Mouse (Mus musculus) heart, embryonic 14.5 days (tissue): ENCODE results near the gene Fgfr2. TPM values are rescaled to one million over a fixed set of nuclear protein-coding genes. Genes with fewer than 3 reads are reported as not detected.

Experiments used
- ATAC-seq: fragments of 200-750 bp; cut with Nextera tagmentation; 2 replicates; pipeline ENCODE4 v1.8.0; 2017; ENCODE audit warnings: low read depth, moderate TSS enrichment; ENCODE audit not compliant: insufficient number of reproducible peaks, insufficient read depth, low FRiP score
- H3K27ac ChIP-seq, 2 experiments: fragments of 200-500 bp in 1 of 2; fragments of 300-500 bp in 1 of 2; sonication (generic) in 1 of 2; replicated peaks in 1 of 2; 2 replicates each; pipeline ENCODE4 v1.5.1; 2012 to 2014; ENCODE audit warnings: low read depth in 2 of 2, low read length in 2 of 2, control low read depth in 1 of 2, mild to moderate bottlenecking in 1 of 2, mixed read lengths in 1 of 2; ENCODE audit not compliant: control insufficient read depth in 1 of 2, insufficient read depth in 1 of 2
- H3K27me3 ChIP-seq: fragments of 300-500 bp; sonication (generic); 2 replicates; pipeline ENCODE4 v1.6.1; 2014; ENCODE audit warnings: mild to moderate bottlenecking, low read length, control low read depth; ENCODE audit not compliant: control insufficient read depth, insufficient read depth
- H3K36me3 ChIP-seq: fragments of 300-500 bp; sonication (generic); 2 replicates; pipeline ENCODE4 v1.6.1; 2014; ENCODE audit warnings: mild to moderate bottlenecking, control low read depth, low read length, mixed read lengths; ENCODE audit not compliant: control insufficient read depth, insufficient read depth
- H3K4me1 ChIP-seq, 2 experiments: fragments of 200-500 bp in 1 of 2; fragments of 300-500 bp in 1 of 2; sonication (generic) in 1 of 2; 2 replicates each; pipeline ENCODE4 v1.6.1; 2012 to 2014; ENCODE audit warnings: low read length in 2 of 2, control low read depth in 1 of 2, mixed read lengths in 1 of 2; ENCODE audit not compliant: control insufficient read depth in 2 of 2, insufficient read depth in 2 of 2
- H3K4me2 ChIP-seq: fragments of 300-500 bp; sonication (generic); 2 replicates; pipeline ENCODE4 v1.6.1; 2014; ENCODE audit warnings: mild to moderate bottlenecking, low read length
- H3K4me3 ChIP-seq, 2 experiments: fragments of 200-500 bp in 1 of 2; fragments of 300-500 bp in 1 of 2; sonication (generic) in 1 of 2; 2 replicates each; pipeline ENCODE4 v1.5.1; 2012 to 2014; ENCODE audit warnings: low read length in 2 of 2, mild to moderate bottlenecking in 2 of 2, control low read depth in 1 of 2, low read depth in 1 of 2, moderate library complexity in 1 of 2; ENCODE audit not compliant: control insufficient read depth in 1 of 2, insufficient read depth in 1 of 2
- H3K9ac ChIP-seq: fragments of 300-500 bp; sonication (generic); 2 replicates; pipeline ENCODE4 v1.6.1; 2014; ENCODE audit warnings: mild to moderate bottlenecking, low read length
- H3K9me3 ChIP-seq: fragments of 300-500 bp; sonication (generic); 2 replicates; pipeline ENCODE4 v1.6.1; 2016; ENCODE audit warnings: low read length, control low read depth; ENCODE audit not compliant: control insufficient read depth
- WGBS: fragments of 180-500 bp; shearing (Covaris S2); extraction: QIAGEN DNeasy Blood & Tissue Kit; methylation state at CpG from one replicate; pipeline ENCODE4 v1.1.7; 2014; 5-methylcytosine and 5-hydroxymethylcytosine counted together
- polyA plus RNA-seq: library from polyadenylated mRNA; unstranded; fragments of >200 nt; fragmentation: Nextera tagmentation; extraction: Ambion mirVana; gene quantifications from 2 replicates; pipeline ENCODE4 v1.2.1, GENCODE M21; 2014

Fgfr2 gene
- polyA plus RNA-seq, 1 experiment from 2014 or later, result 22.4 TPM

GRCm38 (mm10) chr7:130968537-130968936 lies 2154.6 kb downstream of the Fgfr2 start:
- Histone ChIP-seq H3K9ac (0 out of 2 replicates have a peak overlapping the region, but pooled peaks have one; percentile 21), H3K36me3 (no peaks in the 10 kb centered on the region), H3K27me3 (no peaks in the 10 kb centered on the region), H3K4me3 (no peak overlapping the region), H3K4me1 (peaks cover 31 to 45% of the 10 kb centered on the region in 2 experiments), H3K27ac (peak overlapping the region; percentile 9 to 10; a peak in 2 of 4 replicates), H3K9me3 (no peaks in the 10 kb centered on the region), H3K4me2 (no peak overlapping the region)
- WGBS, result 29% methylated on average over 7 of the region's 7 CpGs
- no peak for ATAC-seq

- H3K4me3 ChIP-seq, result no peak overlapping the region
- no peak overlapping the region for H3K4me2 ChIP-seq
- no peaks in the 10 kb centered on the region for H3K36me3 ChIP-seq
- H3K27me3 ChIP-seq, result no peaks in the 10 kb centered on the region
- H3K4me1 ChIP-seq, result peaks cover 31 to 45% of the 10 kb centered on the region in 2 experiments
- H3K9me3 ChIP-seq, result no peaks in the 10 kb centered on the region
- 77% methylated on average over 6 of the region's 6 CpGs for WGBS
- peak overlapping the region in 1 of 2 experiments; percentile 10; a peak in 1 of 4 replicates for H3K27ac ChIP-seq
- H3K9ac ChIP-seq, result no peak overlapping the region
- ATAC-seq, result no peak
These were observed 2155.2 kb downstream of the Fgfr2 start for GRCm38 (mm10) chr7:130967901-130968300.

- Histone ChIP-seq H3K36me3 (no peaks in the 10 kb centered on the region), H3K4me3 (no peak overlapping the region), H3K4me2 (no peak overlapping the region), H3K9me3 (no peaks in the 10 kb centered on the region), H3K27ac (peak overlapping the region in 1 of 2 experiments; percentile 31; a peak in 1 of 4 replicates), H3K9ac (no peak overlapping the region), H3K4me1 (peaks cover 32 to 48% of the 10 kb centered on the region in 2 experiments), H3K27me3 (no peaks in the 10 kb centered on the region)
- WGBS, result 65% methylated on average over 6 of the region's 6 CpGs
- ATAC-seq, result no peak
These were observed 2156.3 kb downstream of the Fgfr2 start for GRCm38 (mm10) chr7:130966876-130967275.

GRCm38 (mm10) chr7:130966451-130966850 lies 2156.7 kb downstream of the Fgfr2 start:
- Histone ChIP-seq H3K4me2 (no peak overlapping the region), H3K27me3 (no peaks in the 10 kb centered on the region), H3K4me1 (peaks cover 34 to 51% of the 10 kb centered on the region in 2 experiments), H3K27ac (peak overlapping the region in 1 of 2 experiments; percentile 86; a peak in 2 of 4 replicates), H3K4me3 (no peak overlapping the region), H3K36me3 (no peaks in the 10 kb centered on the region), H3K9ac (no peak overlapping the region), H3K9me3 (no peaks in the 10 kb centered on the region)
- no peak for ATAC-seq
- 92% methylated on average over 5 of the region's 5 CpGs for WGBS

- H3K9ac ChIP-seq, result no peak overlapping the region
- no peaks in the 10 kb centered on the region for H3K27me3 ChIP-seq
- no peak overlapping the region for H3K4me2 ChIP-seq
- H3K27ac ChIP-seq, result peak overlapping the region; percentile 10 to 86; a peak in 3 of 4 replicates
- no peaks in the 10 kb centered on the region for H3K9me3 ChIP-seq
- H3K4me1 ChIP-seq, result peaks cover 38 to 56% of the 10 kb centered on the region in 2 experiments
- no peaks in the 10 kb centered on the region for H3K36me3 ChIP-seq
- WGBS, result 58% methylated on average over 4 of the region's 4 CpGs
- H3K4me3 ChIP-seq, result no peak overlapping the region
- ATAC-seq, result peak; percentile 27; the same call in 1 of the 2 replicates
These were observed 2157.2 kb downstream of the Fgfr2 start for GRCm38 (mm10) chr7:130965909-130966365.

GRCm38 (mm10) chr7:130965396-130965795 lies 2157.8 kb downstream of the Fgfr2 start:
- H3K27ac ChIP-seq, result peak overlapping the region; percentile 84 to 86
- ATAC-seq, result no peak

GRCm38 (mm10) chr7:130964686-130965085 lies 2158.5 kb downstream of the Fgfr2 start:
- Histone ChIP-seq H3K36me3 (no peaks in the 10 kb centered on the region), H3K9ac (no peak overlapping the region), H3K4me3 (no peak overlapping the region), H3K9me3 (no peaks in the 10 kb centered on the region), H3K27ac (peak overlapping the region; percentile 84 to 86), H3K4me2 (no peak overlapping the region), H3K27me3 (no peaks in the 10 kb centered on the region), H3K4me1 (peaks cover 49 to 69% of the 10 kb centered on the region in 2 experiments)
- ATAC-seq, result peak; percentile 88
- WGBS, result 7% methylated on average over 5 of the region's 5 CpGs

More at GRCm38 (mm10) chr7:130965396-130965795, 2157.8 kb downstream of the Fgfr2 start:
- 88% methylated on average over 4 of the region's 4 CpGs for WGBS
- 0 out of 2 replicates have a peak overlapping the region, but pooled peaks have one; percentile 10 for H3K9ac ChIP-seq
- no peak overlapping the region for H3K4me2 ChIP-seq
- no peak overlapping the region for H3K4me3 ChIP-seq
- no peaks in the 10 kb centered on the region for H3K27me3 ChIP-seq
- no peaks in the 10 kb centered on the region for H3K9me3 ChIP-seq
- peaks cover 42 to 62% of the 10 kb centered on the region in 2 experiments for H3K4me1 ChIP-seq
- no peaks in the 10 kb centered on the region for H3K36me3 ChIP-seq

- no peaks in the 10 kb centered on the region for H3K36me3 ChIP-seq
- no peaks in the 10 kb centered on the region for H3K27me3 ChIP-seq
- H3K9ac ChIP-seq, result no peak overlapping the region
- no peak for ATAC-seq
- WGBS, result 58% methylated on average over 6 of the region's 6 CpGs
- H3K27ac ChIP-seq, result peak overlapping the region; percentile 42 to 47; a peak in 2 of 4 replicates
- no peak overlapping the region for H3K4me3 ChIP-seq
- H3K4me1 ChIP-seq, result peaks cover 44 to 59% of the 10 kb centered on the region in 2 experiments
- H3K9me3 ChIP-seq, result no peaks in the 10 kb centered on the region
- H3K4me2 ChIP-seq, result no peak overlapping the region
These were observed 2161.7 kb downstream of the Fgfr2 start for GRCm38 (mm10) chr7:130961429-130961828.
